Mouse (Mus musculus) MEL-GATA-1-ER (cell line): ENCODE data around the gene Arhgef19.

Experiments
- DNase-seq: peaks from one replicate; pipeline ENCODE4 v3.0.0-alpha.2; 2012; ENCODE audit warnings: low read depth; ENCODE audit errors: extremely low read depth

Arhgef19 gene

DNA sequence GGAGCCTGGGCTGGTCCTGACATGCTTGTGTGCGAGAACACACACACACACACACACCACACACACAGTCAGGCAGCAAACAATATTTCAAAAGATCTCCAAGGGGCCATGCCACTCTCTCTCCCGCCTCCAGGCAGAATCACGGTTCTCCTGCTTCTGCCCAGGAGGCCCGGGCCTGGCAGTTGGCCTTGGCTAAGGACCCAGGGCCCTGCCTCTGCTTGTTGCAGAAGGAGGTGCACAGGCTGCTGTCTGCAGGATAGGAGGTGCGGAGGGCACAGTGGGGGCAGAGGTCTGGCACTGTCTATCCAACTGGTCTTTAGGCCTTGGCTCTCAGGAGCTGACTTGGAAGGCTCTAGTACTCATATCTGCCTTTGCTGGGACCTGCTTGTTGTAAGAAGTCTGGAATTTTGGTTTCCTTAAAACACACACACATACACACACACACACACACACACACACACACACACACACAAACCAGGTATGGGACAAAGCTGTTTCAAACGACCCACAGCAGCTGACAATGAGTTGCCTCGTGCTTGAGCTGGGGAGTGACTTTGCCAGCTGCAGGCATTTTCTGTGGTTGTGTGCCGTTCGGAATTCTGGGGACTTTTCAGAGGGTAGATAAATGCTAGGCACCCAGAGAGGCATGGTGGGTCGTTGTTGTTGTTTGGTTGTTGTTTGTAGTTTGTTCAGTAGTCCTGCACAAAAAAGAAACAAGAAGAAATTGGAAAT is 23.8 kb downstream of the Arhgef19 start:
- DNase-seq, result no peak

DNA sequence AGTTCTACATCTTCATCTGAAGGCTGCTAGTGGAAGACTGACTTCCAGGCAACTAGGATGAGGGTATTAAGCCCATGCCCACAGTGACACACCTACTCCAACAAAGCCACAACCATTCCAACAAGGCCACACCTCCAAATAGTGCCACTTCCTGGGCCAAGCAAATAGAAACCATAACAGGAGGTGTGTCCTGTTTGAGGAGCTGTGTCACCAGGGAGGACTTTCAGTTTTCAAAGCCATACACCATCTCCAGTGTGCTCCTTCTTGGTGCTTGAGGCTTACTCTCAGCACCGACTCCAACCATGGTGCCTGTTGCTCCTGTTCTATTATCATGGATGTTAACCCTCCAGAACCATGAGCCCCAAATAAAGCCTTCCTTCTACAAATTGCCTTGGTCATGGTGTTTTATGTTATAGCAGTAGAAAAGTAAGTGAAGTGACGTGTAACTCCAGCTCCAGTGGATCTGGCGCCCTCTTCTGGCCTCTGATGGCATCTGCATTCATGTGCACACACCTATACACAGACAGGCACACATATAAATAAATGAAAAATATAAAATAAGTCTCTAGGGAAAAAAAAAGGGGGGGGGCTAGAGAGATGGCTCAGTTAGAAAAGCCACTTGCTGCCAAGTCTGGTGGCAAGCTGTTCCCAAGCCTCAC is 26.8 kb downstream of the Arhgef19 start:
- DNase-seq, result no peak

DNA sequence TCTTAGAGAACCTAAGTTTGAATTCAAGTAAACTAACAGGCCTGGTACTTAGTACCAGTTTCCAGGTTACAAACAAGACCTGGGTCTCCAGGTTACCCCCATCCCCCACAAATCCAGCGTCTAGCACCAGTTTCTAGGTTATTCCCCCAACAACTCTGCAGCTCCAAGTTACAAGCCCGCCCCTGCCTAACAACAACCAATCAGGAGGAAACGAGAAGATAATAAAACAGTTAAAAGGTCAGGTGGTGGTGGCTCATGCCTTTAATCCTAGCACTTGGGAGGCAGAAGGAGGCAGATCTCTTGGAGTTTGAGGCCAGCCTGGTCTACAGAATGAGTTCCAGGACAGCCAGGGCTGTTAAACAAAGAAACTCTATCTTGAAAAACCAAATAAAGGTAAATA is 28.0 kb downstream of the Arhgef19 start:
- DNase-seq, result no peak

DNA sequence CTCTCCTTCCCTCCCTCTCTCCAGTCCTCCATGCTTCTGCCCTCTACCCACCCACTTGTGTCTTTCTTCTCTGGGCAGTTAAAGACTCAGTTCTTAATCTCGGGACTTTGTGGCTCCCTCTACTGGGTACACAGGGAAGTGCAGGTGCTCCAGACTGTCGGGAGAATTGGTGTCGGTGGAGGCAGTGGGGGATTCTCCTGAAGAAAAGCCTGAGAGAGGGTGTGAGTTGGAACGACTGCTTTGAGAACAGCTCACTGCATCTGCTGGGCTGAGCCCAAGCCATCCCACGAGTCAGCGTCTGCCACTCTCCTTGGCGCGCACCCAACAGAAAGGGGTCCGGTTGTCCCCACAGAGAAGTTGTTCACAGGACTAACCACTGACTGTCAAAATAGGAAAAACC is 28.5 kb downstream of the Arhgef19 start:
- DNase-seq, result peak; percentile 40

DNA sequence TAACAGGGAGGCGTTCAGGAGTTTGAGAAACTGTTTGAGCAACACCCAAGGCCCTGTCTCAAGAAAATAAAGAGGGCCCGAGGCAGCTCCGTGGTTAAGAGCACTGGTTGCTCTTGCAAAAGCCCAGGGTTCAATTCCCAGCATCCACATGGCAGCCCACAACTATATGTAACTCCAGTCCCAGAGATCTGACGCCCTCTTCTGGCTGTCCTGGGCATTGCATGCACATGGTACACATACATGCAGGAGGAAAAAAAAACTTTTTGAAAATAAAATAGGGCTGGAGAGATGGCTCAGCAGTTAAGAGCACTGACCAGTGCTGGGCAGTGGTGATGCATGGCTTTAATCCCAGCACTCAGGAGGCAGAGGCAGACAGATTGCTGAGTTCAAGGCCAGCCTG is 29.1 kb downstream of the Arhgef19 start:
- DNase-seq, result no peak

DNA sequence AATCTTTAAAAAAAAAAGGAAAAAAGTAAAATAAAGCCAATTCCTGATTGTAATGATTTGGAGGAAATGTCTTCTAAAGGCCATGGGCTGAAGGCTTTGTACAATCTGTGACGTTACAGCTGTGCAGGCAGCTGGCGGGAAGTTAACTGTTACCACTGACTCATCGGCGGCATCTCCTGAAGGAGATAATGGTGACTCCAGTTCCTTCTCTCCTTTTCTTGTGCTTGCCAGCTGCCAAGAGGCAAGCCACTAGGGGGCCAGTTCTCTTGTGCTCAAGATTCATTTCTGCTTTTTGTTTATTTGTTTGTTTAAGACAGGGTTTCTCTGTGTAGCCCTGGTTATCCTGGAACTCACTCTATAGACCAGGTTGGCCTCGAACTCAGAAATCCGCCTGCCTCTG is 29.8 kb downstream of the Arhgef19 start:
- peak; percentile 53 for DNase-seq

DNA sequence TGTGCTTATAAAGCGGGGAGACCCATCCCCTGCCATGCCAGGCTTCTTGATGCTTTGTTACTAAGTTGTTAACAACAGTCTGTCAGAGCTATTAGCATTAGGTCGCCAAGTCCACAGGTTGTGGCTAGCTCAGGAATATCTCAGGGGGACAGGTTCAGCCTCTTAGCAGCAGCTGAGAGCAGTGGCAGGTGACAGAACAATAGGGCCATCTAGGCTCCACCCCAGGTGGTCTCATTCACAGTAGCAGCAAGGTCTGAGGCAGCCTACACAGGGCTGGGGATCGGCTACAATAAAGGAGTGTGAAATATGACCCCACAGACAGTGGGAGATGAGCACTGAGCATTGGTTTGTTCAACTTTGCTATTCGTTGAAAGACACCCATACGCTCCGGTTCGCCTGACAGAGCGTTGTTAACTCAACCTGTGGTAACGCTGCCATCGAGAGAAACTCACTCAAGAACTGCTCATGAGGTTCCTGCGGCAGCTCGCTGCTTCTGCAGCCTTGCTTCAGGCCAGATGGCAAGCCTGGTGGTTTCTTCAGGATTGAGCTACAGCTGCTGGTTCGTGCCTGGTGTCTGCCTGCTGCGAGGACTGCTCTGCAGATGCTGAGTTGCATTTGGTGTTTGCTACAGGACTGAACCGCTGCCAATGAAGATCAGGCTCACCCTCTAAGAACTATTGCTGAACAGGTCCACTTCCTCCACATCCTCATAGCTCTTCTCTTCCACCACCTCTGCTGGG is 31.1 kb downstream of the Arhgef19 start:
- DNase-seq, result no peak

DNA sequence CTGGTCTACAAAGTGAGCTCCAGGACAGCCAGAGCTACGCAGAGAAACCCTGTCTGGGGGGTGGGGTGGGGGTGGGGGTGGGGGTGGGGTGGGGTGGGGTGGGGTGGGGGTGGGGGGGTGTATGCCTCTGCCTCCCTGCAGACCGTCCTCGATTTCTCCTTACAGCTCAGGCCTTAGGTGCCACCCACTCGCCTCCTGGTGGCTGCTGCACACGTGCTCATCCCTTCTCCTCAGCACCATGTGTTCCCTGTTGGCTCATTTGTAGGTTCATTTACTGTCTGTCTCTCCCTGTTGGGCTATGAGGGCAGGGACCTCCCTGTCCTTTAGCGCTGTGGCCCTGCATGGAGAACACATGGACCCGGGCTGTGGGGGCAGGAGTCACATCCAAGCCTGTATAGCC is 31.9 kb downstream of the Arhgef19 start:
- DNase-seq, result no peak

DNA sequence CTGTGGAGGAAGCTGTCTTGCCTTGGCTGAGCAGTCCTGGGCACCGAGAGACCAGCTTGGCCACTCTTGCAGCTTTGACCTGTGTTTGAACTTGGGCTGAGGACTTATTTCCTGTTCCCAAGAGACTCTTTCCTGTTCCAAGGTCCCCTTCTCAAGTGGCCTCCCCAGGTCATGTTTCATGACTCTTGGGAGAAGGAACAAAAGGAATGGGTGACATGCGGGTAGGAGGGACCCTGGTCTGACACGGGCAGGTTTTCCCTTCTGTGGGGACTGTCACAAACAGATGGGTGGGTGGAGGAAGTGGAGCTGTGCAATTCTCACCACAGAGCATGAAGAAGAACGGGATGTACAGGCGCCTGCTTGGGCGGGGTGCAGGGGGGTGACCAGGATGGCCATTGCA is 32.4 kb downstream of the Arhgef19 start:
- no peak for DNase-seq

DNA sequence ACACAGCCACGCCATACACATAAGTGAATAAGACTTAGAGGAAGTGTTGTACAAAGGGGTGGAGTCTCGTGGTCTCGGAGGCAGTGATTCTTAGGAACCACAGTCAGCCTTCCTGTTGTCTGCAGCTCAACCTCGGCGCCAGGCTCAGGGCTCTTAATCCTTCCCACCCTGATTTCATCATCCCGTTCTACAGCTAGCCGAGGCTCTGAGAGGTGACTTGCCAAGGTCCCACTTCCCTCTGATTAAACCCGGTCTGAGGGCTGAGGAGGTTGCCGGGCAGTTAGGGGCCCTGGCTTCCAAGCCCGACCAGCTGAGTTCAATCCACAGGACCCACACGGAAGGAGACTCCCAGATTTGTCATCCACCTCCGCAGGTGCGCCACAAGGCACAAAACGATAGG is 33.6 kb downstream of the Arhgef19 start:
- no peak for DNase-seq

DNA sequence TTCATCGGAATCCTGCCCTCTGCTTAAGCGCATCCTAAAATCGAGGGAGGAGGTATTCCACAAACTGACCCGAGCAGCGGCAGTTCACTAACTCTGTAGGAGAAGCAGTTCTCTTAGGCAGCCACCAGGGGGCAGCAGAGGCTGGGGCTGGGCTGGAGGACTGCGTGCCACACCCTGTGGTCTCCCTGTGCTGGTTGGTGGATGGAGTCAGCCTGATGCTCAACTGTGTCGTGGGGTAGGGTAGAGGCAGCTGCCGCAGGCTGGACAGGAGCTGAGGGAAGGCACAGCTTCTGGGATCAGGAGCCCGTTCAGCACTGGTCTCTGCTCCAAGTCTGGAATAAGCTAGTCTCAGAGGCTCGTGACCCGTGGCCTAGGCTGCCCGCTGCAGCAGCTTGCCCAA is 34.0 kb downstream of the Arhgef19 start:
- DNase-seq, result no peak

DNA sequence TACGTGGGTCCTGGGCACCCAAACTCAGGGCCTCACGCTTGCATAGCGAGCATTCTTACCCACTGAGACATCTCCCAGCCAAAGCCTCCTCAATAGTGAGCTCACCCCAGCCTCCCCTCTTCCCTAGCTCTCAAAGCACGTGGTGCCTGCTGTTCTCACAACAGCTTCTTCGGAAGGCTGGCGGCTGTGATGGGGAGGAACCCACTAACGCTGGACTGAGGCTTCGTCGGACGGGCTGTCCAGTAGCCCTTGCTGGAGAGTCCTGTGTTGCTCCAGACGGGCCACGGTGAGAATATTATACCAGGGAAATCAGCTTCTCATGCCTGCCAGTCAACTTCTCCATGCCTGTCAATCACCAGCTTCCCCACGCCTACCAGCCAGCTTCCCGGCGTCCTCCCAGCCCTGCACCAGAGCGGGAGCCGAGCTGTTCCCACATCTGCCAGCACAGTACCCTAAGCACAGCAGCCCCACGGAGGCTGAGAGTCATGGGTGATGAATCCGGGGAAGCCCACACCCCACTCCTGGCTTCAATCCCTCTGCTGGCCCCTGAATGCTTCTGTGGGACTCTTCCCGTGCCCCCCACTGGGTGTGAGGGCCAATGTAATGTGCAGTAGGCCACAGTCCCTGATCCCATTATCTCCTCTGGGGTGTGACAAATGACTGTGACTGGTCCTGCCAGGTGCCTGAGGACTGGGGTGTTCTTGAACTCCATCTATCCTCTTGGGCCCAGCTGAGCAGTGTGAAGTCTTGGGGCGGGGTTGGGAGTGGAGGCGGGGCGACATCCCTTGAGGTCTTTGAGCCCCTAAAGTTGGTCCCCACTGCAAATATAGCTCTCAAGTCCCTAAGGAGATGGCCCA is 35.4 kb downstream of the Arhgef19 start:
- no peak for DNase-seq

DNA sequence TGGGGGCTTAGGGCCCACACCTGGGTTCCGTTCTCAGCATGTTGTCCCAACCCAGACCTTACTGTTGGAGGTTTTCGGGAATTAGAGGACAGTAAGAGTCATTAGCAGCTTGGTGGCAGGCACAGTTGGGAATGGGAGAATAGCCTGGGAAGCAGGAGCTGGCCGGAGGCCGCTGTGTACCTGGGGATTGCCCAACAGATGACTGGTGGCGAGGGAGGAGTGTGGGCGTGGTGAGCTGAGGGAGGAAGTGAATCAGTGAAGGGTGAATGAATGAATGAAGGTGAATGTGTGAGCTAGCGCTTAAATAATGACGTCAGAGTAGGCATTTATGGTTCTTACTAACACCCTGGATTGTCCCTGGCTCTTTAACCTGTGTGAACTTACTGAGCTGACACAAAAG is 37.9 kb downstream of the Arhgef19 start:
- DNase-seq, result no peak

DNA sequence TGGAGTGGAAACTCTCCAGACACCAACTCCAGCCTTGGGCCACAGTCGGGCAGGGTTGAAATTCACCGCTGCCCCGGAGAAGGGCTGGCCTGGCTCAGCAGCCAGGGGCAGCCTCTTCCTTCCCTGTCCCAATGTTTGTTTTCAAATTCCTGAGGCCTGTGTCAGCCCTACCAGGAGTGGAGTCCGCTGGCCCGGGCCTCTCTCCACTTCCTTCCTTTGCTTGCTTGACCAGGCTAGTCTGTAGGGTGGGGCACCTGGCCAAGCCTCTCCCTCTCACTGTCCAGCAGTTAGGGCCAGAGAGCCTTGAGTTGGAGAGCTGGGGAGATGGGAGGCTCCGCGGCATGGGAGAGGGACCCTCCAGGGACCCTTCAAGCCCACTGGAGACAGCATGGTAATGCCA is 38.9 kb downstream of the Arhgef19 start:
- DNase-seq, result no peak

DNA sequence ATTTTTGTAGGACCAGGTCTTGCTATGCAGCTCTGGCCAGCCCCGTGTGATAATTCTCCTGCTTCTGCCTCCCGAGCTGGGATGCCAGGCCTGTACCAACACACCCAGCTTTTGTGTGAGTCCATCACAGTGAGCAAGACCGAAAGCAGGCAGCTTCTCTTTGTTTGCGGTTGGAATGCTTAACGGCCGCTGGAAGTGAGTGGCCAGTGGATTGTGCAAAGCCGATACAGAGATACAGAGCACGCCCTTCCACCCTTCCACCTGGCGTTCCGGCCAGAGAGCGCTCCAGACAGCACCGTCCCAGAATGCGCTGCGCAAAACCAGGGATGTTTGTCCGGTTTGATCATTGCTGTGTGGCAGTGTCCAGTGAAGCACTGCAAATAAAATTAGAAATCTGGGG is 40.0 kb downstream of the Arhgef19 start:
- no peak for DNase-seq

DNA sequence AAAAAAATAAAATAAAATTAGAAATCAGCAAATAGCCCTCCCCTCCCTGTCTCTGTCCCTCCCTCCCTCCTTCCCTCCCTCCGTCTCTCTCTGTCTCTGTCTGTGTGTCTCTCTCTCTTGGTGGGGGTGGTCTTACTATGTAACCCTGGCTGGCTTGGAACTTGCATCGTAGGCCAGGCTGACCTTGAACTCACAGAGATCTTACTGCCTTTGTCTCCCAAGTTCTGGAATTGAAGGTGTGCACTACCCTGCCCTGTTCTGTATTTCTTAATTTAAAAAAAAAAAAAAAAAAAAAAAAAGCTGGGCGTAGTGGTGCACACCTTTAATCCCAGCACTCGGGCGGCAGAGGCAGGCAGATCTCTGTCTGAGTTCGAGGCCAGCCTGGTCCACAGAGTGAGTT is 40.5 kb downstream of the Arhgef19 start:
- no peak for DNase-seq

DNA sequence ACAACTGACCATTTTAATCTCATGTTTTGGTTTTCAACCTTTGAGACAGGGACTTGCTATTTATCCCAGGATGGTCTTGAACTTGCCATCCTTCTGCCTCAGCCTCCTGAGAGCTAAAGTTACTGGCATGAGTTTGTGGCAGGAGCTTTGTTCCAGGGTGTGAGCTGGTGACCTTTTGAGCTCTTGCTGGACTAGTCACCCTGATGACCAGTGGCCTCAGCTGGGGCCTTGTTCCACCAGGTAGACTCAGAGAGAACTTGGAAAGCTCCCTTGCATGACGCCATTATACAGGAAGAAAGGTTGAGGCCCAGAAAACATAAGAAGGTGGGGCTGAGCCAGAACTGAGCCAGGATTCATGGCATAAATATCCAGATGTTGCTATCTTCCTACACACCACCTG is 41.2 kb downstream of the Arhgef19 start:
- DNase-seq, result no peak

DNA sequence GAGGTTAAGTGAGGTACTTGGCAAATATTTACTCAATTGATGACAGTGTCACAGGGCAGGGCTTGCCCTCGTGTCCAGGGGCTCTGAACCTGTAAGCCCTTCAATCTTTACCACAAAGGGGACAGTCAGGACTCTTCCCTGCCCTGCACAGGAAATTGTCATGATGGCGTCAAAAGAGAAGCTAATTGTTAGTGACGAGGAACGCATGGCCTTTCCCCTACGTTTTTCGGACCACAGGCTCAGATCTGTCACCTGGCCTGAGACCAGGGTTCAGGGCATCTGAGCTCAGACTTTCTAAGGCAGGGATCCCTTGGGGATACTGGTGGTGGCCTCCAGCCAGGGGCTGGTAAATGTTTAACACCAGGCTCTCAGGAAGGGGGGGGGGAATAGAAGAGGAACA is 41.9 kb downstream of the Arhgef19 start:
- DNase-seq, result no peak

DNA sequence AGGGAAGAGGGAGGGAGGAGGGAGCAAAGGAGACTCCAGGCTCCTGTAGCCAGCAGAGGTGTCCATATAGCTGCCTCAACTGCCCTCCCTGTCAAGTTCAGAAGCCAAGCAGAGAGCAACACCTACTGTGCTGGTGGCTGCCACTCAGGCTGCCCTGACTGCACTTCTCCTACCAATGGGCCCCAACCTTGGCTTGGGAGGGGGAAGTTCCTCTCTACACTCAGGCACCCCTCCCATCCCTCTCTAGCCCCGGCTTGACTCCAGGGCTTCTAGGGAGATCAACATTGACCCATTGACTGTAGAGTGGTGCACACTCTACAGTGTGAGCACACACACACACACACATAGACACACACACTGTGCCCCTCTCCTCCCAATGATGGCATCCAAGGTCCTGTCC is 42.3 kb downstream of the Arhgef19 start:
- no peak for DNase-seq

DNA sequence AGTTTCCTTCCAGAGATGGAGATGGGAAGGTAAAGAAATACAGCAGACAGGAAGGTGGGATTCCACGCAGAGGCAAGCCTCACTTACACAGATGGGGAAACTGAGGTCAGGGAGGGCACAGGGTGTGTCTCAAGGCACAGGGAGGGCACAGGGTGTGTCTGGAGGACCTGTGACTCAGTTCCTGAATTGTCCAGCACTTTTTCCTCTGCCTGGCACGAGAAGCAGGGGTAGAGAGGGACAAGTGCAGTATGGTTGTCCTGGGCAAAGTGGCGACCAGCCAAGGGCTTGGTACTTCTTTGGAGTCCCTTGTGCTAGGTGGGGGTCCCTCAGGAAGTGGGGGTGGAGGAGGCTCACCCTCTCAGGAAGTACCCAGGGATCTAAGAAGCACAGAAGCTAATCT is 42.8 kb downstream of the Arhgef19 start:
- no peak for DNase-seq

DNA sequence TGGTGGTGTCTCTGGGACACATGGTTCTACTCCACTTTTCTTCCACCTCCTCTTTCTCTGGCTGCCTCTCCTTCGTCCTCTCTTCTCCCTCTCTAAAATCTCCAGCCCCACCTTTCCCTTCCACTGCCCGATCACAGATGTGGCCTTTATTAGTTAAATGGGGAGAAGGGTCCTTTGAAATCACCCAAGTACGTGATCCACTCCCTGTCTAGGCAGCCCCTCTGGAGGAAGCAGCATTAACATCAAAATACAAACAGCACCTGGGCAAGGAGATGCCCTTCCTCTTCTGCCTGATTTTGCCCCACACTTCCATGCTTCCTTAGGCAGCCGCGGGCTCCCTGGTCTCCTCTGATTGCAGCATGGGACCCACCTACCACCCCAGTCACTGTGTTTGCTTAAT is 43.3 kb downstream of the Arhgef19 start:
- DNase-seq, result no peak
